In genomic region chr7:58824686-58825085, GRCm38 (mm10) we compare ENCODE assay signal across 19 mouse cellular contexts.
"Had no signal": no experiment of that assay in that cellular context is flagged by ENCODE, and none has a peak within 500 bp of the region (broad histone marks: within the 10 kb centered on the region; RNA-seq: fewer than 3 reads in every experiment).

No protein-coding gene starts in this region.

- H3K36me3 ChIP-seq: liver, embryonic 15.5 days; lung, embryonic 15.5 days; midbrain, embryonic 10.5 days; midbrain, embryonic 12.5 days; neural tube, embryonic 13.5 days had no signal

- H3K4me1 ChIP-seq: liver, embryonic 15.5 days; lung, embryonic 15.5 days had no signal

- DNase-seq: liver, postnatal 0 days; lung, adult 2 months; lung, postnatal 14 days; lung, postnatal 36 days; midbrain, embryonic 14.5 days; right cerebral cortex, postnatal 14 days; right cerebral cortex, postnatal 4 days; spleen, adult 18-20 months; thymus, adult 18-20 months; thymus, postnatal 14 days; thymus, postnatal 36 days had no signal

- H3K27me3 ChIP-seq: liver, embryonic 15.5 days; lung, embryonic 15.5 days; midbrain, embryonic 12.5 days; neural tube, embryonic 13.5 days had no signal

- H3K9ac ChIP-seq: liver, embryonic 15.5 days; liver, postnatal 0 days; lung, embryonic 15.5 days; midbrain, embryonic 12.5 days; neural tube, embryonic 13.5 days had no signal

- ATAC-seq: liver, postnatal 0 days; lung, postnatal 0 days; midbrain, embryonic 16.5 days had no signal

- H3K9me3 ChIP-seq: liver, embryonic 15.5 days; lung, embryonic 15.5 days; midbrain, embryonic 10.5 days; midbrain, embryonic 12.5 days; neural tube, embryonic 13.5 days had no signal

- H3K4me2 ChIP-seq: liver, embryonic 15.5 days; lung, embryonic 15.5 days; midbrain, embryonic 12.5 days; neural tube, embryonic 13.5 days had no signal

- H3K4me3 ChIP-seq: liver, embryonic 15.5 days; lung, embryonic 15.5 days; midbrain, embryonic 10.5 days; midbrain, embryonic 12.5 days; neural tube, embryonic 13.5 days had no signal

- H3K27ac ChIP-seq: liver, embryonic 15.5 days; lung, embryonic 15.5 days; macrophage; midbrain, embryonic 10.5 days; midbrain, embryonic 12.5 days; neural tube, embryonic 13.5 days had no signal
